Mouse (Mus musculus): Measurements from ENCODE around the gene Smim8.

Gene Smim8

GRCm38 (mm10) chr4:34777677-34778527 lies at the start of gene Smim8:
TSS of gene Smim8 (minus strand) at chr4:34778423.
- Histone ChIP-seq H3K27me3 (ENCODE audit: control insufficient read depth, insufficient read depth, low read length, poor library complexity, severe bottlenecking) (no peaks in the 10 kb centered on the region), H3K36me3 (ENCODE audit: control insufficient read depth, insufficient read depth, low read length, poor library complexity, severe bottlenecking) (no peaks in the 10 kb centered on the region)
- peak; percentile 92 for DNase-seq (ENCODE audit: low read depth, low spot score)

DNA sequence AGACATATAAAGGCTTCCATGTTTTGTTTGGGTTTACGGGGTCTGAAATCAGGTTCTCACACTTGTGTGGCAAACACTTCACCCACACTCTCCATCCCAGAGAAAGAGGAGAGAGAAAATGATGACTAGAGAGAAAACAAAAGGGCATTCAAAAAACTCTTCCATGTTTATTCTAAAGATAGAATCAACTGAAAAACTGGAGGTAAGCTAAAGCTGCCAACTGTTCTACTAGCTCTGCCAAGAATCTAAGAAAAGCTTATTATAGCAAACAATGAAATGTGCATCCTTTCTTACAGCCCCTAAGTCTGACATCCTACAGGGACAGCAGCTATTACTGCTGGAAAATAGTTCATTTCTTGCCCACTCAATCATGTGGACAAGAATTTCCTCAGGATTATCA lies 45.7 kb upstream of the Smim8 start:
- no peak for DNase-seq (ENCODE audit: low read depth, low spot score)
- 0 out of 2 replicates have a peak, but pooled peaks cover 2% of the 10 kb centered on the region for H3K36me3 ChIP-seq (ENCODE audit: control insufficient read depth, insufficient read depth, low read length, poor library complexity, severe bottlenecking)
- H3K27me3 ChIP-seq (ENCODE audit: control insufficient read depth, insufficient read depth, low read length, poor library complexity, severe bottlenecking), result no peaks in the 10 kb centered on the region

DNA sequence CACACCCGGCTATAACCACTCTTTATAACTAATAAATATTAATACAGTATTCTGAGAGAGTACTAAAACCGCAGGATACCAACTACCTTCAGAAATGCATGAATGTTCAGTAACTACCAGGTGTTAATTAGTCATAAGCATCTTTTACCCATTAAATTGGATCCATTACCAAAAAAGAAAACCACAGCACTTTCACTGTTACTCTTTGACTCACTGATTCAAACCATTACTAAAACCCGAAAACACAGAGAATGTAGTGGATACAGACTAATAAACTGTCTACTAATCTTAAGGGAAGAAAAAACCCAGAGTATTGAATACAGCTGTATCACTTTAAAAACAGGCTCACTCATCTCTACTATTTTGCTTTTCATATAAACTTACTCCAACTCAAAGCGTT lies 41.7 kb upstream of the Smim8 start:
- no peak for DNase-seq (ENCODE audit: low read depth, low spot score)
- no peaks in the 10 kb centered on the region for H3K27me3 ChIP-seq (ENCODE audit: control insufficient read depth, insufficient read depth, low read length, poor library complexity, severe bottlenecking)
- peaks cover 8% of the 10 kb centered on the region; the same call in 1 of the 2 replicates for H3K36me3 ChIP-seq (ENCODE audit: control insufficient read depth, insufficient read depth, low read length, poor library complexity, severe bottlenecking)

- DNase-seq (ENCODE audit: low read depth, low spot score), result no peak
- Histone ChIP-seq H3K27me3 (ENCODE audit: control insufficient read depth, insufficient read depth, low read length, poor library complexity, severe bottlenecking) (no peaks in the 10 kb centered on the region), H3K36me3 (ENCODE audit: control insufficient read depth, insufficient read depth, low read length, poor library complexity, severe bottlenecking) (peaks cover 5% of the 10 kb centered on the region)
Observed at GRCm38 (mm10) chr4:34801166-34802034, 23.2 kb upstream of the Smim8 start.

- 0 out of 2 replicates have a peak, but pooled peaks cover 2% of the 10 kb centered on the region for H3K36me3 ChIP-seq (ENCODE audit: control insufficient read depth, insufficient read depth, low read length, poor library complexity, severe bottlenecking)
- H3K27me3 ChIP-seq (ENCODE audit: control insufficient read depth, insufficient read depth, low read length, poor library complexity, severe bottlenecking), result no peaks in the 10 kb centered on the region
- no peak for DNase-seq (ENCODE audit: low read depth, low spot score)
Observed at GRCm38 (mm10) chr4:34798005-34798404, 19.8 kb upstream of the Smim8 start.

- H3K27me3 ChIP-seq (ENCODE audit: control insufficient read depth, insufficient read depth, low read length, poor library complexity, severe bottlenecking), result no peaks in the 10 kb centered on the region
- H3K36me3 ChIP-seq (ENCODE audit: control insufficient read depth, insufficient read depth, low read length, poor library complexity, severe bottlenecking), result no peaks in the 10 kb centered on the region
- DNase-seq (ENCODE audit: low read depth, low spot score), result no peak
Observed at GRCm38 (mm10) chr4:34797294-34797983, 19.2 kb upstream of the Smim8 start.

DNA sequence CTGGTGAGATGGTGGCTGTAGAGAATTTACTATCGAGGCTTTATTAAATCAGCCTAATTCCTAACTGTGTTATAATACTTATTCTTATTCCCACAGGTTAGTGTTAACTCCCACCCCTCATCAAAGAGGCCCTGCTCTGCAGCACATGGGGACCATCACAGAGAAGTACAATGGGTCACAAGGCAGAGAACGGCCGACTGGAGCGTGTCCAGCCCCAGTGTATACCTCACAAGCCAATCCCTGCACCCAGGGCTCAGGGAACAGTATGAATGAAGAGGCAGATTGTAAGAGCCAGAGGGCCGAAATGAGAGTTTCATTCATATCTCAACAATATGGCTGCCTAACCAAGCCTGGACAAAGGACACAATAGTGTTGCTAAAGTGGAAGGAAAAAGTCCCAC lies 18.1 kb upstream of the Smim8 start:
- no peaks in the 10 kb centered on the region for H3K36me3 ChIP-seq (ENCODE audit: control insufficient read depth, insufficient read depth, low read length, poor library complexity, severe bottlenecking)
- H3K27me3 ChIP-seq (ENCODE audit: control insufficient read depth, insufficient read depth, low read length, poor library complexity, severe bottlenecking), result no peaks in the 10 kb centered on the region
- DNase-seq (ENCODE audit: low read depth, low spot score), result no peak

DNA sequence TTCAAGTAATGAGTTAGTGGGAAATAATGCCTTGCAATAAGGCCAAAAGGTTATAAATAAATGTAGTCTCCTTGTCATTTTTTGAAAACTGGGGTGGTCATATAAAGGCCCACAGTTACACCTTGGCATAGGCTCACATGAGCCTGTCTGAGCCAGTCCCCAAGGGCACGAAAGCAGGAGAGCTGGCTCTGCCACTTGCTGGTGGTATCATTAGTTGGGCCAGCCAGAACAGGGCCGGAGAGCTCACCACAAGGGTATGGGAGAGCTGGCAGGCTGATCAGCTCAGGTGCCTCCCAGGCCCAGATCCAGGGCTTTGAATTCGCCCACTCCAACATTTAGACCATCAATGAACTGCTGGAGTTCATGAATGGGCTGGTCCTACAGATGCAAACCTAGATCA lies 8.3 kb upstream of the Smim8 start:
- H3K27me3 ChIP-seq (ENCODE audit: control insufficient read depth, insufficient read depth, low read length, poor library complexity, severe bottlenecking), result no peaks in the 10 kb centered on the region; the same call in 1 of the 2 replicates
- no peak for DNase-seq (ENCODE audit: low read depth, low spot score)
- H3K36me3 ChIP-seq (ENCODE audit: control insufficient read depth, insufficient read depth, low read length, poor library complexity, severe bottlenecking), result no peaks in the 10 kb centered on the region

GRCm38 (mm10) chr4:34785646-34786045 lies 7.4 kb upstream of the Smim8 start:
- DNase-seq (ENCODE audit: low read depth, low spot score), result no peak

DNA sequence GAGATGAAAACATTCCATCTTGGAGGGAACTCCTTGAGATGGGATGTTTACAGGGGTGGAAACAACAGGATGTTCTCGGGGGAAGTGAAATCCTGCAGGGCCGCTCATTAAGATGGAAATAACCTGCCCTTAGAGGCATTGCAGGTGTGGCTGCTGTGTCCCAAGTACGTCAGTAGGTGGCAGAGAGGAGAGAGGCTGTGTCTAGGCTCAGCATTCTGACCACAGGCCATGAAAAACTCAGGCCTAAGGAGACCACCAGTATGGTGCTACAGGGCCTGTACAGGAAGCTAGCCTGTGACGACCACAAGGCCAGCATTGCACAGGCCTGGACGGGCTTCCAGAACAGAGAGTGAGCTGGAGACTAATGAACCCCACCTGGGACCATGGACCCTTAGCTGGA lies 6.6 kb upstream of the Smim8 start:
- Histone ChIP-seq H3K36me3 (ENCODE audit: control insufficient read depth, insufficient read depth, low read length, poor library complexity, severe bottlenecking) (no peaks in the 10 kb centered on the region), H3K27me3 (ENCODE audit: control insufficient read depth, insufficient read depth, low read length, poor library complexity, severe bottlenecking) (no peaks in the 10 kb centered on the region; the same call in 1 of the 2 replicates)
- peak; percentile 33 for DNase-seq (ENCODE audit: low read depth, low spot score)

More at GRCm38 (mm10) chr4:34785646-34786045, 7.4 kb upstream of the Smim8 start:
- Histone ChIP-seq H3K27me3 (ENCODE audit: control insufficient read depth, insufficient read depth, low read length, poor library complexity, severe bottlenecking) (no peaks in the 10 kb centered on the region; the same call in 1 of the 2 replicates), H3K36me3 (ENCODE audit: control insufficient read depth, insufficient read depth, low read length, poor library complexity, severe bottlenecking) (no peaks in the 10 kb centered on the region)

GRCm38 (mm10) chr4:34782730-34783129 lies 4.5 kb upstream of the Smim8 start:
- no peaks in the 10 kb centered on the region; the same call in 1 of the 2 replicates for H3K27me3 ChIP-seq (ENCODE audit: control insufficient read depth, insufficient read depth, low read length, poor library complexity, severe bottlenecking)
- peak; percentile 39 for DNase-seq (ENCODE audit: low read depth, low spot score)
- H3K36me3 ChIP-seq (ENCODE audit: control insufficient read depth, insufficient read depth, low read length, poor library complexity, severe bottlenecking), result no peaks in the 10 kb centered on the region

GRCm38 (mm10) chr4:34771652-34772371 lies 6.4 kb downstream of the Smim8 start:
- no peaks in the 10 kb centered on the region for H3K27me3 ChIP-seq (ENCODE audit: control insufficient read depth, insufficient read depth, low read length, poor library complexity, severe bottlenecking)
- DNase-seq (ENCODE audit: low read depth, low spot score), result no peak
- H3K36me3 ChIP-seq (ENCODE audit: control insufficient read depth, insufficient read depth, low read length, poor library complexity, severe bottlenecking), result peaks cover 2% of the 10 kb centered on the region; the same call in 1 of the 2 replicates

DNA sequence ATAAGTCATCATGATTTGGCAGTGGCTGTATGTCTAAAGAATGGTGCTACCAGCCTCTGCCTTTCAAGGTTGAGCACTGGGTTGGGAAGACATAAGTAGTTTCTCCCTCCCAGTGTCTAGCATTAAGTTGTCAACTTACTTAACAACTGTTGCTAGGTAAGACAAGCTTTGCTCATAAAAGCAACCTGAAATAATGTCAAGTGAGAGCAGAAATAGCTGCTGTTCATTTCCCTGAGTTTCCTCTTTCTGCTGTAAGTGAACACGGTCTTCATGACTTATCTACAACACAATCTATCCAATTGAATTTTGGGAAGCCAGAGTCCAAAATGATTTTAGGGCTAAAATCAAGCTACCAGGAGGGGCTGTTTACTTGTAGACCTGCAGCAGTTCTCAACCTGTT lies 22.1 kb downstream of the Smim8 start, which contains the start of gene Gm136:
Gene Gm136 (minus strand): TSS at position 101 of the 400 bp plus-strand sequence.
- Histone ChIP-seq H3K36me3 (ENCODE audit: control insufficient read depth, insufficient read depth, low read length, poor library complexity, severe bottlenecking) (no peaks in the 10 kb centered on the region), H3K27me3 (ENCODE audit: control insufficient read depth, insufficient read depth, low read length, poor library complexity, severe bottlenecking) (no peaks in the 10 kb centered on the region)
- no peak for DNase-seq (ENCODE audit: low read depth, low spot score)

DNA sequence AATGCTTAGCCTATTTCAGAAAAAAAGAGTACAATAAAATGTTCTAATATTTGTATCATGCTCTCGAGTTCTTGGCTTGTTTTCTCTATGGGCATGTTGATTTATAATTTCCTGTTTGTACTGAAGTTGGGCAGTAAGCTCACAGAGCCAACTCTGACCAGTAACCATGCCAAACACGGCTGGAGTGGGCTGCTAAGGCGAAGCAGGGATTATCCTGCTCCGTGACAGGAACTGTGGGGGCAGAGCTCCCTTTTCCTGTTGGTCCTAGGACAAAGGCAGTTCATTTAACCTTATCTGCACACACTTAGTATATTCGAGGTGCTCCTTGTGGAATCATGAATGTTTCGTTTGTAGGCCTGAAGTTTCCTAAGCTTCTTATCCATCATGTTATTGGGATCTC lies 29.0 kb downstream of the Smim8 start:
- DNase-seq (ENCODE audit: low read depth, low spot score), result no peak
- Histone ChIP-seq H3K27me3 (ENCODE audit: control insufficient read depth, insufficient read depth, low read length, poor library complexity, severe bottlenecking) (no peaks in the 10 kb centered on the region), H3K36me3 (ENCODE audit: control insufficient read depth, insufficient read depth, low read length, poor library complexity, severe bottlenecking) (no peaks in the 10 kb centered on the region)

Data from splenic B cell, adult 2 months (primary cell).